Mouse (Mus musculus) mouse trophoblast stem cell (cell line): ENCODE results near the gene Specc1l.

Source experiments
- in situ Hi-C, 2 experiments: fragments of 300-500 bp; cut with MseI, MboI; formaldehyde crosslinking; loops; 2 replicates in 1 of 2; 3 replicates in 1 of 2; pipeline ENCODE4 v1.15.1; 2025

The Specc1l gene

GRCm38 (mm10) chr10:75224154-75224553, 12.3 kb downstream of the Specc1l start:
- in situ Hi-C loops = no loop called here

GRCm38 (mm10) chr10:75224630-75225029, 12.8 kb downstream of the Specc1l start:
- in situ Hi-C loops = no loop called here

GRCm38 (mm10) chr10:75227381-75227780, 15.5 kb downstream of the Specc1l start:
- in situ Hi-C loops = no loop called here

GRCm38 (mm10) chr10:75230572-75230971, 18.7 kb downstream of the Specc1l start:
- in situ Hi-C loops = no loop called here

- in situ Hi-C loops = no loop called here
These were observed 20.0 kb downstream of the Specc1l start for GRCm38 (mm10) chr10:75231876-75232275.

GRCm38 (mm10) chr10:75232612-75233155, 20.8 kb downstream of the Specc1l start:
- in situ Hi-C loops = no loop called here

GRCm38 (mm10) chr10:75233489-75233888, 21.6 kb downstream of the Specc1l start:
- in situ Hi-C loops = no loop called here

- in situ Hi-C loops = no loop called here
These were observed 23.9 kb downstream of the Specc1l start for GRCm38 (mm10) chr10:75235726-75236125.

GRCm38 (mm10) chr10:75236156-75236555, 24.3 kb downstream of the Specc1l start:
- in situ Hi-C loops = no loop called here

- in situ Hi-C loops = no loop called here
These were observed 25.3 kb downstream of the Specc1l start for GRCm38 (mm10) chr10:75237166-75237565.

- in situ Hi-C loops = no loop called here
These were observed 28.8 kb downstream of the Specc1l start for GRCm38 (mm10) chr10:75240583-75241250.

GRCm38 (mm10) chr10:75245806-75246205, 33.9 kb downstream of the Specc1l start:
- in situ Hi-C loops = no loop called here

GRCm38 (mm10) chr10:75246331-75246730, 34.5 kb downstream of the Specc1l start:
- in situ Hi-C loops = no loop called here

- in situ Hi-C loops = no loop called here
These were observed 39.1 kb downstream of the Specc1l start for GRCm38 (mm10) chr10:75251011-75251410.

- in situ Hi-C loops = no loop called here
These were observed 40.6 kb downstream of the Specc1l start for GRCm38 (mm10) chr10:75252301-75253022.

GRCm38 (mm10) chr10:75255091-75255490, 43.2 kb downstream of the Specc1l start:
- in situ Hi-C loops = no loop called here

GRCm38 (mm10) chr10:75257401-75257800, 45.5 kb downstream of the Specc1l start:
- in situ Hi-C loops = no loop called here

- in situ Hi-C loops = no loop called here
These were observed 46.4 kb downstream of the Specc1l start for GRCm38 (mm10) chr10:75258241-75258640.

GRCm38 (mm10) chr10:75261268-75261667, 49.4 kb downstream of the Specc1l start:
- in situ Hi-C loops = no loop called here

GRCm38 (mm10) chr10:75264993-75265555, 53.2 kb downstream of the Specc1l start:
- in situ Hi-C loops = no loop called here

GRCm38 (mm10) chr10:75273020-75273419, 61.1 kb downstream of the Specc1l start:
- in situ Hi-C loops = no loop called here

- in situ Hi-C loops = no loop called here
These were observed 64.6 kb downstream of the Specc1l start for GRCm38 (mm10) chr10:75276427-75277013.
